Comparison of ENCODE assay signal across 21 mouse cellular contexts in the genomic region with DNA sequence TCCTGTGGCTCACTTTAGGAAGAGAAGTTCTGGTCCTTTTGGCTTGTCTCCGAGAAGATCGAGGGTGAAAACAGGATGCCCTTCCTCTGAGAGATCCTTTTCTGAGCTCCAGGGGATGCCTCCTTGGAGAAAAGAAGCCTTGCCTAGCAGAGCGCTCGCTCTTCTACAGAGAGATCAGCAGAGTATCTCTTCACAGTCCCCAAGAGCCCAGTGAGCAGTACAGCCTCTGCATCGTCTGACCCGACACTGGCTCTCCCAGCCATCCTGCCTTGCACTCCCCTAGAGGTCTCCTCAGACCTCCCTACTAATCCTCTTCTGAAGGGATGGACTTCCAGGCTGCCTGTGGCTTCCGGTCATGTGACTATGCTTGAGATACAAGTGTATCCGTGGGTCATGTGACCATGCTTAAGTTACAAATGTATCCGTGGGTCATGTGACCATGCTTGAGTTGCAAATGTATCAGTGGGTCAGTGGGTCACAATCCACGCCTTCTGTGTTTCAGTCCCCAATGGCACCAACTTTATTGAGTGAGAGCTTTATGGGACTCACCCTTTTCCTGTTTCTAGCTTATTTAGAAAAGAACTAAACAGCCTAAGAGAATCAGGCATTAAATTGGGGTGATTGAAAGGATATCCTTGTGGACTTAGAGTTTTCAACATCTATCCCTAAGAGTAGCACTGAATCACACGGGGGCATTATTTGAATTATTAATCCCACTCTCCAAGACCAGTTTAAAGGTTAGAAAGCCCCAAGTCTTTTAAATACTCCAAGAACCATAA.
"Had no signal": no experiment of that assay in that cellular context is flagged by ENCODE, and none has a peak within 500 bp of the region (broad histone marks: within the 10 kb centered on the region; RNA-seq: fewer than 3 reads in every experiment).

No protein-coding gene starts in this region.

- H3K4me3 ChIP-seq: heart, adult 2 months; heart, embryonic 13.5 days; heart, embryonic 15.5 days; hindbrain, embryonic 13.5 days; hindbrain, embryonic 15.5 days; intestine, embryonic 15.5 days; layer of hippocampus, adult 2 months; limb, embryonic 13.5 days; limb, embryonic 15.5 days; liver, embryonic 12.5 days had no signal

- H3K27ac ChIP-seq: heart, adult 2 months; heart, embryonic 13.5 days; heart, embryonic 15.5 days; hindbrain, embryonic 13.5 days; hindbrain, embryonic 15.5 days; intestine, embryonic 15.5 days; layer of hippocampus, adult 2 months; limb, embryonic 13.5 days; limb, embryonic 15.5 days; liver, embryonic 12.5 days; liver, embryonic 14.5 days had no signal

- DNase-seq: gastrocnemius, postnatal 14 days; gastrocnemius, postnatal 36 days; heart, adult 11 months; heart, adult 2 months; heart, postnatal 14 days; heart, postnatal 36 days; kidney, adult 18-20 months; kidney, adult 8-10 months; kidney, postnatal 10 days; kidney, postnatal 25 days; kidney, postnatal 4 days had no signal

- H3K9ac ChIP-seq: heart, embryonic 13.5 days; heart, embryonic 15.5 days; hindbrain, embryonic 13.5 days; hindbrain, embryonic 15.5 days; intestine, embryonic 15.5 days; limb, embryonic 13.5 days; limb, embryonic 15.5 days; liver, embryonic 12.5 days; liver, embryonic 14.5 days had no signal

- H3K9me3 ChIP-seq: heart, embryonic 15.5 days; hindbrain, embryonic 13.5 days; hindbrain, embryonic 15.5 days; intestine, embryonic 15.5 days; limb, embryonic 15.5 days had no signal

- H3K36me3 ChIP-seq: heart, embryonic 13.5 days; heart, embryonic 15.5 days; hindbrain, embryonic 13.5 days; hindbrain, embryonic 15.5 days; intestine, embryonic 15.5 days; limb, embryonic 13.5 days; limb, embryonic 15.5 days; liver, embryonic 12.5 days had no signal

- H3K4me1 ChIP-seq: intestine, embryonic 15.5 days; liver, embryonic 12.5 days had no signal

- H3K27me3 ChIP-seq: intestine, embryonic 15.5 days had no signal
